Mouse (Mus musculus): Measurements from ENCODE around the gene Rgr. TPM values are rescaled to one million over a fixed set of nuclear protein-coding genes. Genes with fewer than 3 reads are reported as not detected.

Rgr gene
- polyA plus RNA-seq, 1 experiment = not detected

DNA sequence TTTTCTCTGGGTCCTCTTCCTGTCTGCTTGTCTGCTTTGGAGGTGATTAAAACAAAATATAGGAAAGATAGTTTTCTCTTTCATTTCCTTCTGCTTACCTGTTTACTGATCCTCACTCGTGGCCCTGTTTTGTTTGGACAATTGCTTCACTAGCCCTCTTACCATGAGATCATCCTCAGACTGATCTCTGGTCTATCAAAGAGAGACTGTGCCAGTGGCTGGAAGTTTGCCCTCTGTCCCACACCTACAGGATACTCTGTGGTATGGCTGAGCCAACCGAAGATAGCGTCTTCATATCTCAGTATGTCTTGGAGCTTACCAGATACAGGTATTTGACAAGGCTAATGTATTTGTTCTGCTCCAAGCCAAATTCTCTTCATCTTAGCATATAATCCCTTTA is 20.8 kb downstream of the Rgr start:
- 95% methylated on average over 3 of the region's 3 CpGs for WGBS
- no peak for DNase-seq
- Histone ChIP-seq H3K4me1 (ENCODE audit: control insufficient read depth, insufficient read depth, low read length) (no peaks in the 10 kb centered on the region), H3K27me3 (replicated peaks; ENCODE audit: control insufficient read depth, insufficient read depth, low read length) (no peaks in the 10 kb centered on the region), H3K36me3 (ENCODE audit: control insufficient read depth, insufficient read depth, low read length) (no peaks in the 10 kb centered on the region), H3K27ac (ENCODE audit: insufficient read depth, low read depth, low read length) (no peak overlapping the region), H3K4me3 (ENCODE audit: insufficient read depth, low read depth, low read length) (no peak overlapping the region)
- TF ChIP-seq POLR2A (IDR thresholded peaks at IDR 0.05; ENCODE audit: low read depth, low read length) (no peak), CTCF (conservative IDR thresholded peaks at IDR 0.05; ENCODE audit: insufficient read depth, insufficient read length, low read depth, low read length) (no peak)

DNA sequence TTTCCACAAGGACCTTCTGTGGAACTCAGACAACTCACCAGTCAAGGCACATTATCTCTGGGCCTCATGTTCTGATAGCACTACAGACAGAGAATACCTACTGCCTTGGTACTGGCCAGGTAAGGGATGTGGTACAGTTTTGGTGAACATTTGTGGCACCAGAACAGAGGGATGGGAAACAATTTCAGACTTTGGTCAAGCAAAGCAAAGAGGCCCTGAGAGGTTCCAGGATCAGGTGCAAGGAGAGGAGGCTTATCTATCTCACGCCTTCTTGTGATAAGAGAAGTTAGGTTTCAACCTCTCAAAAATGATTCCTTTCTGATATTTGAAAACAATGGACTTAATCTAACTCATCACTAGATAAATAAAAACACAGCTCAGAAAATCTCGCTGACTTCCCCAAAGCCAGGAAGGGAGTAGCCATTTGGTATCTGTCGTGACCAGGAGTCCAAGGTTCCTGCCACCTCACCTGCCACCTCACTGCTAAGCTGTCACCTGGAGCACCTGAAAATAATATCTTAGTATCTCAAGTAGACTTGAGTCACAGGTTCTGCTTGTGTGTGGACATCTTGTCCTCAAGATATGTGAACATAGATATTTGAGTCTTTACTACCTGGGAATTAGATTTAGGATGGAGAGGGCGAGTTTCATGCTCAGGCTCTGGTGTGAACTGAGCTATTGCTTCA is 21.4 kb downstream of the Rgr start:
- WGBS = 79% methylated on average over 4 of the region's 4 CpGs

DNA sequence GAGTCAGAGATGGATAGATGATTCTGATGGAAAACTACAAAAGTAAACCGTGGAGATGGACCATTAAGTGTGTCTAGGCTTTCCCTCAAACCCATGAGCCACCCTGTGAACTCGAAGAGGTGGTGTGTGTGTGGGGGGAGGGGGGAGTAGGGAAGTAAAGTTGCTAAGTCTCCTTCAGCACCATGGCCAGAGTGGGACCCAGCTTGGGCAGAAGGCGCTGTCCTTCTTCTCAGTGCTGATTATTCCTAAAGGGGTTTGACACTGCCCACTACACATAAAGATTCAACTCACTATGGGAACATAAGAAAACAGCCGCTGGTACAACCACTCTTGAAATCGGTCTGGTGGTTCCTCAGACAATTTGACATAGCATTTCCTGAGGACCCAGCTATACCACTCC is 32.9 kb downstream of the Rgr start:
- DNase-seq = no peak
- WGBS = 35% methylated on average over 5 of the region's 5 CpGs

More for the DNA sequence above, 21.4 kb downstream of the Rgr start:
- no peak overlapping the region for H3K4me3 ChIP-seq (ENCODE audit: insufficient read depth, low read depth, low read length)
- no peaks in the 10 kb centered on the region for H3K36me3 ChIP-seq (ENCODE audit: control insufficient read depth, insufficient read depth, low read length)
- no peaks in the 10 kb centered on the region for H3K4me1 ChIP-seq (ENCODE audit: control insufficient read depth, insufficient read depth, low read length)
- no peak overlapping the region for H3K27ac ChIP-seq (ENCODE audit: insufficient read depth, low read depth, low read length)
- no peak for TF ChIP-seq POLR2A (IDR thresholded peaks at IDR 0.05; ENCODE audit: low read depth, low read length)
- TF ChIP-seq CTCF (conservative IDR thresholded peaks at IDR 0.05; ENCODE audit: insufficient read depth, insufficient read length, low read depth, low read length) = no peak
- H3K27me3 ChIP-seq (replicated peaks; ENCODE audit: control insufficient read depth, insufficient read depth, low read length) = no peaks in the 10 kb centered on the region
- no peak for DNase-seq

DNA sequence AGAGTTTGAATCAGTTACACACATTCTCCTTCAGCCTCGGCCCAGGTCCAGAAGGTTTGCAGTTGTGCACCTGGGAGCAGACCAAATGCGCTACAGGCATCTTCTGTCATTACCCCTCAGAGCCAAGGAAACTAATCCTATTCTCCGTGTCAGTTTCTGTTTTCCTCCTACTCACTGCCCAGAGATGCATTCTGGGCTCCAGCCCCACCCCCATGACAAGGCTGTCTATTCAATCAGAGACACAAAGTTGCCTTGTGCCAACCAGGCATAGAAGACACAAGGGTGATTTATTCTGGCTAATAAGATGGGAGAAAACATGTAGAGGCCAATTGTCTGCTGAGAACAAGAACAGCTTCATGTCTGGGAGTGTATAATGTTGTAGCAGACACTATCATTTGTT is 35.1 kb downstream of the Rgr start:
- Histone ChIP-seq H3K4me3 (ENCODE audit: insufficient read depth, low read depth, low read length) (no peak overlapping the region), H3K4me1 (ENCODE audit: control insufficient read depth, insufficient read depth, low read length) (no peaks in the 10 kb centered on the region), H3K27me3 (replicated peaks; ENCODE audit: control insufficient read depth, insufficient read depth, low read length) (no peaks in the 10 kb centered on the region), H3K27ac (ENCODE audit: insufficient read depth, low read depth, low read length) (no peak overlapping the region), H3K36me3 (ENCODE audit: control insufficient read depth, insufficient read depth, low read length) (no peaks in the 10 kb centered on the region)
- TF ChIP-seq POLR2A (IDR thresholded peaks at IDR 0.05; ENCODE audit: low read depth, low read length) = no peak
- TF ChIP-seq CTCF (conservative IDR thresholded peaks at IDR 0.05; ENCODE audit: insufficient read depth, insufficient read length, low read depth, low read length) = no peak
- no peak for DNase-seq
- WGBS = 49% methylated on average over 3 of the region's 3 CpGs

More for the DNA sequence above, 32.9 kb downstream of the Rgr start:
- Histone ChIP-seq H3K27me3 (replicated peaks; ENCODE audit: control insufficient read depth, insufficient read depth, low read length) (no peaks in the 10 kb centered on the region), H3K36me3 (ENCODE audit: control insufficient read depth, insufficient read depth, low read length) (no peaks in the 10 kb centered on the region), H3K4me1 (ENCODE audit: control insufficient read depth, insufficient read depth, low read length) (no peaks in the 10 kb centered on the region), H3K27ac (ENCODE audit: insufficient read depth, low read depth, low read length) (no peak overlapping the region), H3K4me3 (ENCODE audit: insufficient read depth, low read depth, low read length) (no peak overlapping the region)
- TF ChIP-seq POLR2A (IDR thresholded peaks at IDR 0.05; ENCODE audit: low read depth, low read length) = no peak
- TF ChIP-seq CTCF (conservative IDR thresholded peaks at IDR 0.05; ENCODE audit: insufficient read depth, insufficient read length, low read depth, low read length) = no peak

DNA sequence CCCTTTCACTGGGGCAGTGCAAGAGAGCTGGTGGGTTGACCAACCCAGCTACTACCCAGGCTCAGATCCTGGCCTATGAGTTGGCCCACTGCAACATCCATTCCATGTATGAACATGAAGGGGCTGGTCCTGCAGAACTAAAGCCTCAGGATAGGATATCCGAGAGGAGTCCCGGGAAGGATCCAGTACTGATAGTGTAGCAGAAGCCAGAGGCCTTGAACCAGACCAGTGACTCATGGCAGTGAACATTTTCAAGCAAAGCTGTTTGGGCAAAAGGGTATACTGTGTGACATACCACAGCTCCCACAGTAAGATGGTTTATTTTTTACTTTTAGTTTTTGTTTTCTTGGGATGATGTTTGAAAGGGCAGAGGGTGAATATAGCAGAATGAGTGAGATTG is 39.1 kb downstream of the Rgr start:
- Histone ChIP-seq H3K27me3 (replicated peaks; ENCODE audit: control insufficient read depth, insufficient read depth, low read length) (no peaks in the 10 kb centered on the region), H3K36me3 (ENCODE audit: control insufficient read depth, insufficient read depth, low read length) (no peaks in the 10 kb centered on the region), H3K27ac (ENCODE audit: insufficient read depth, low read depth, low read length) (no peak overlapping the region), H3K4me3 (ENCODE audit: insufficient read depth, low read depth, low read length) (no peak overlapping the region), H3K4me1 (ENCODE audit: control insufficient read depth, insufficient read depth, low read length) (no peaks in the 10 kb centered on the region)
- TF ChIP-seq POLR2A (IDR thresholded peaks at IDR 0.05; ENCODE audit: low read depth, low read length) = no peak
- TF ChIP-seq CTCF (conservative IDR thresholded peaks at IDR 0.05; ENCODE audit: insufficient read depth, insufficient read length, low read depth, low read length) = no peak
- 77% methylated on average over 2 of the region's 2 CpGs for WGBS
- DNase-seq = no peak

DNA sequence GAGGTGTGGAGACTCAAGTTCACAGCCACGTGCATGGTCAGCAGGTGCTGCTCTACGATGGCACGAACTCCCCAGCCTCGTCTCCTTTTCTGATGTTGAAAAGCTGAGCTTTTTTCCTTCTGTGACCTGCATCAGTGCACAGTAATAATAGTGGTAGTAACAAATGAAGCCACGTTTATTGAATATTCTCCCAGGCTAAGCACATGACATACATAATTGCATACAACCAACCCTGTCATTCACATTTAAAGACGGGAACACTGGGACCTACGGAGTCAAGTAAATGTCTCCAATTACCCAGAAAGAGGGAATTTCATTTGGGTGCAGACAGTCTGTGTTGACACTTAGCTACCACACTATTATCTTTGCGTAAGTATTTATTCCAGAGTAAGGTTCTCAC is 42.3 kb downstream of the Rgr start:
- H3K36me3 ChIP-seq (ENCODE audit: control insufficient read depth, insufficient read depth, low read length) = no peaks in the 10 kb centered on the region
- TF ChIP-seq CTCF (conservative IDR thresholded peaks at IDR 0.05; ENCODE audit: insufficient read depth, insufficient read length, low read depth, low read length) (no peak), POLR2A (IDR thresholded peaks at IDR 0.05; ENCODE audit: low read depth, low read length) (no peak)
- WGBS = 76% methylated on average over 8 of the region's 8 CpGs

DNA sequence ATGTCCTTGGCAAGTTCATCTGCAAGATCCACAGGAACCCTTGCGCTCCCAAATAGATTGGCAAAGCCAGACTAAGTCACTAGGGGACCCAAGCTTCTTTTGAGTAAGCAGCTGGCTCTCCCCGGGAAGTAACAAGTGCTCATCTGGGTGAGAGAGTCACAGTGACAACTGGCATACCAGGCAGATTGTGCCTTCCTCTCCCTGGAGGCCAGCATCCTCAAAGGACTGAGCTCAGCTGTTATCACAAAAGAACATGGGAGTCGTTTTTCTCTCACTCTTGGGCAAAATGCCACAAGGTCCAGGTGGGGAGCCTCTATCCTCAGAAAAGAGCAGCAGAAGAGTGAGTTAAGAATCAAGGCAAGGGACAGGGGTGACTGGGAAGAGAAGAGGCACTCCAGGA is 42.9 kb downstream of the Rgr start:
- TF ChIP-seq POLR2A (IDR thresholded peaks at IDR 0.05; ENCODE audit: low read depth, low read length) (no peak), CTCF (conservative IDR thresholded peaks at IDR 0.05; ENCODE audit: insufficient read depth, insufficient read length, low read depth, low read length) (no peak)
- WGBS = 42% methylated on average over 3 of the region's 3 CpGs
- no peak for DNase-seq

More for the DNA sequence above, 42.3 kb downstream of the Rgr start:
- Histone ChIP-seq H3K4me1 (ENCODE audit: control insufficient read depth, insufficient read depth, low read length) (no peaks in the 10 kb centered on the region), H3K27ac (ENCODE audit: insufficient read depth, low read depth, low read length) (no peak overlapping the region), H3K27me3 (replicated peaks; ENCODE audit: control insufficient read depth, insufficient read depth, low read length) (no peaks in the 10 kb centered on the region), H3K4me3 (ENCODE audit: insufficient read depth, low read depth, low read length) (no peak overlapping the region)
- DNase-seq = no peak

More for the DNA sequence above, 42.9 kb downstream of the Rgr start:
- H3K27me3 ChIP-seq (replicated peaks; ENCODE audit: control insufficient read depth, insufficient read depth, low read length) = no peaks in the 10 kb centered on the region
- no peak overlapping the region for H3K27ac ChIP-seq (ENCODE audit: insufficient read depth, low read depth, low read length)
- no peak overlapping the region for H3K4me3 ChIP-seq (ENCODE audit: insufficient read depth, low read depth, low read length)
- no peaks in the 10 kb centered on the region for H3K36me3 ChIP-seq (ENCODE audit: control insufficient read depth, insufficient read depth, low read length)
- H3K4me1 ChIP-seq (ENCODE audit: control insufficient read depth, insufficient read depth, low read length) = no peaks in the 10 kb centered on the region

All from kidney, adult 2 months (tissue).